13 mouse cellular contexts compared by ENCODE assay signal in genomic region chr13:96433648-96434190, GRCm38 (mm10). TPM values are rescaled to one million over a fixed set of nuclear protein-coding genes. Genes with fewer than 3 reads are reported as not detected.
A peak's percentile ranks its signal among the peaks of the same experiment; 100 is the strongest.
DNase-seq lines count a peak whose midpoint lies in the region; ATAC-seq lines count a peak whose summit lies in the region.
"Had no signal": no experiment of that assay in that cellular context is flagged by ENCODE, and none has a peak within 500 bp of the region (broad histone marks: within the 10 kb centered on the region; RNA-seq: fewer than 3 reads in every experiment).

No protein-coding gene starts in this region.

- no peak for DNase-seq in forebrain, embryonic 10.5 days (ENCODE audit: extremely low spot score, low spot score)
- no peak for DNase-seq in liver, embryonic 11.5 days (ENCODE audit: low spot score)
- DNase-seq in liver, result no peak
- peak; percentile 19 for DNase-seq in thymus, postnatal 14 days
- no peak for DNase-seq in urinary bladder, postnatal 14 days (ENCODE audit: low spot score)
- DNase-seq: cerebellum, postnatal 36 days; gastrocnemius, postnatal 25 days; left cerebral cortex, postnatal 4 days had no signal

- H3K27ac ChIP-seq in forebrain, embryonic 10.5 days, result peak overlapping the region; percentile 30; the same call in 1 of the 2 replicates
- no peak overlapping the region for H3K27ac ChIP-seq in forebrain, embryonic 13.5 days
- 0 out of 2 replicates have a peak overlapping the region, but pooled peaks have one; percentile 25 for H3K27ac ChIP-seq in liver, embryonic 11.5 days (ENCODE audit: low read depth, low read length)
- H3K27ac ChIP-seq in lung, embryonic 16.5 days (ENCODE audit: low read length), result peak overlapping the region; percentile 37; the same call in 1 of the 2 replicates
- H3K27ac ChIP-seq in midbrain, embryonic 15.5 days, result no peak overlapping the region
- H3K27ac ChIP-seq: midbrain, embryonic 12.5 days had no signal

- H3K4me1 ChIP-seq in forebrain, embryonic 10.5 days, result peaks cover 17% of the 10 kb centered on the region
- H3K4me1 ChIP-seq in forebrain, embryonic 13.5 days, result no peaks in the 10 kb centered on the region
- peaks cover 20% of the 10 kb centered on the region for H3K4me1 ChIP-seq in liver, embryonic 11.5 days (replicated peaks; ENCODE audit: control insufficient read depth, insufficient read depth, low read length)
- H3K4me1 ChIP-seq in lung, embryonic 16.5 days (replicated peaks; ENCODE audit: control insufficient read depth, insufficient read depth, low read length), result peaks cover 31% of the 10 kb centered on the region
- H3K4me1 ChIP-seq in midbrain, embryonic 15.5 days, result 0 out of 2 replicates have a peak, but pooled peaks cover 3% of the 10 kb centered on the region

- 85% methylated on average over 11 of the region's 11 CpGs for WGBS in forebrain, embryonic 10.5 days
- 84% methylated on average over 11 of the region's 11 CpGs for WGBS in forebrain, embryonic 13.5 days
- WGBS in liver, embryonic 11.5 days, result 27% methylated on average over 11 of the region's 11 CpGs
- 39% methylated on average over 11 of the region's 11 CpGs for WGBS in lung, embryonic 16.5 days
- WGBS in midbrain, embryonic 15.5 days, result 78% methylated on average over 11 of the region's 11 CpGs

- H3K4me2 ChIP-seq in forebrain, embryonic 13.5 days, result no peak overlapping the region
- H3K4me2 ChIP-seq in liver, embryonic 11.5 days, result no peak overlapping the region
- no peak overlapping the region for H3K4me2 ChIP-seq in lung, embryonic 16.5 days (ENCODE audit: low read depth, low read length)
- H3K4me2 ChIP-seq in midbrain, embryonic 15.5 days, result no peak overlapping the region
- H3K4me2 ChIP-seq: midbrain, embryonic 12.5 days had no signal

- H3K4me3 ChIP-seq in forebrain, embryonic 10.5 days, result no peak overlapping the region
- H3K4me3 ChIP-seq in forebrain, embryonic 13.5 days, result no peak overlapping the region
- no peak overlapping the region for H3K4me3 ChIP-seq in liver, embryonic 11.5 days (ENCODE audit: low read depth, low read length)
- H3K4me3 ChIP-seq in lung, embryonic 16.5 days (ENCODE audit: low read length), result no peak overlapping the region
- H3K4me3 ChIP-seq in midbrain, embryonic 15.5 days, result no peak overlapping the region
- H3K4me3 ChIP-seq: midbrain, embryonic 12.5 days had no signal

- no peaks in the 10 kb centered on the region for H3K9me3 ChIP-seq in forebrain, embryonic 10.5 days
- no peaks in the 10 kb centered on the region for H3K9me3 ChIP-seq in forebrain, embryonic 13.5 days (replicated peaks)
- no peaks in the 10 kb centered on the region for H3K9me3 ChIP-seq in liver, embryonic 11.5 days (ENCODE audit: control insufficient read depth, low read length)
- H3K9me3 ChIP-seq in lung, embryonic 16.5 days (ENCODE audit: control insufficient read depth, low read length), result no peaks in the 10 kb centered on the region
- H3K9me3 ChIP-seq in midbrain, embryonic 15.5 days, result no peaks in the 10 kb centered on the region
- H3K9me3 ChIP-seq: midbrain, embryonic 12.5 days had no signal

- no peaks in the 10 kb centered on the region for H3K27me3 ChIP-seq in forebrain, embryonic 10.5 days (ENCODE audit: poor library complexity, severe bottlenecking)
- H3K27me3 ChIP-seq in forebrain, embryonic 13.5 days, result no peaks in the 10 kb centered on the region
- H3K27me3 ChIP-seq in liver, embryonic 11.5 days (replicated peaks; ENCODE audit: control insufficient read depth, insufficient read depth, low read length), result no peaks in the 10 kb centered on the region
- H3K27me3 ChIP-seq in lung, embryonic 16.5 days (ENCODE audit: control insufficient read depth, insufficient read depth, low read depth, low read length), result no peaks in the 10 kb centered on the region
- no peaks in the 10 kb centered on the region for H3K27me3 ChIP-seq in midbrain, embryonic 15.5 days (replicated peaks)
- H3K27me3 ChIP-seq: midbrain, embryonic 12.5 days; Patski had no signal

- no peak overlapping the region for H3K9ac ChIP-seq in forebrain, embryonic 13.5 days
- no peak overlapping the region for H3K9ac ChIP-seq in liver, embryonic 11.5 days (ENCODE audit: low read depth, low read length)
- H3K9ac ChIP-seq in lung, embryonic 16.5 days (ENCODE audit: low read length), result no peak overlapping the region
- no peak overlapping the region for H3K9ac ChIP-seq in midbrain, embryonic 15.5 days
- H3K9ac ChIP-seq: midbrain, embryonic 12.5 days had no signal

- ATAC-seq in forebrain, embryonic 13.5 days, result no peak
- ATAC-seq in liver, embryonic 11.5 days (replicated peaks; ENCODE audit: low FRiP score), result no peak; the same call in 1 of the 2 replicates
- peak; percentile 51 for ATAC-seq in lung, embryonic 16.5 days (ENCODE audit: low read depth)
- no peak for ATAC-seq in midbrain, embryonic 15.5 days (replicated peaks)
- ATAC-seq: Patski had no signal

- H3K36me3 ChIP-seq in forebrain, embryonic 10.5 days (replicated peaks), result no peaks in the 10 kb centered on the region
- H3K36me3 ChIP-seq in forebrain, embryonic 13.5 days (ENCODE audit: poor library complexity, severe bottlenecking), result no peaks in the 10 kb centered on the region
- no peaks in the 10 kb centered on the region for H3K36me3 ChIP-seq in liver, embryonic 11.5 days (ENCODE audit: control insufficient read depth, insufficient read depth, low read length)
- H3K36me3 ChIP-seq in lung, embryonic 16.5 days (ENCODE audit: control insufficient read depth, insufficient read depth, low read length), result no peaks in the 10 kb centered on the region
- no peaks in the 10 kb centered on the region for H3K36me3 ChIP-seq in midbrain, embryonic 15.5 days (replicated peaks)
- H3K36me3 ChIP-seq: midbrain, embryonic 12.5 days had no signal

RNA-seq across cellular contexts. Expression of gene Ankdd1b, which starts 37.3 kb away (rescaled TPM):
- polyA plus RNA-seq in forebrain, embryonic 10.5 days (2016; fragmentation: Nextera tagmentation; extraction: Ambion mirVana), result not detected in 2 replicates
- not detected in 2 replicates for polyA plus RNA-seq in forebrain, embryonic 13.5 days (2015; fragmentation: Nextera tagmentation; extraction: Ambion mirVana)
- 0.11 TPM in 1 of 2 replicates, not detected in the other for polyA plus RNA-seq in liver, embryonic 11.5 days (2014; fragmentation: Nextera tagmentation; extraction: Ambion mirVana)
- polyA plus RNA-seq in lung, embryonic 16.5 days (2015; fragmentation: Nextera tagmentation; extraction: Ambion mirVana), result 0.13 TPM in 1 of 2 replicates, not detected in the other
- not detected in 2 replicates for polyA plus RNA-seq in midbrain, embryonic 15.5 days (2015; fragmentation: Nextera tagmentation; extraction: Ambion mirVana)
- polyA plus RNA-seq: midbrain, embryonic 12.5 days had no signal

RNA-seq across cellular contexts. Expression of gene Poc5, which starts 45.6 kb away (rescaled TPM):
- 19.4 and 19.6 TPM in 2 replicates for polyA plus RNA-seq in forebrain, embryonic 10.5 days (2016; fragmentation: Nextera tagmentation; extraction: Ambion mirVana)
- polyA plus RNA-seq in forebrain, embryonic 13.5 days (2015; fragmentation: Nextera tagmentation; extraction: Ambion mirVana), result 26.7 and 28.5 TPM in 2 replicates
- 12.4 and 15.9 TPM in 2 replicates for polyA plus RNA-seq in liver, embryonic 11.5 days (2014; fragmentation: Nextera tagmentation; extraction: Ambion mirVana)
- 16.7 and 20.4 TPM in 2 replicates for polyA plus RNA-seq in lung, embryonic 16.5 days (2015; fragmentation: Nextera tagmentation; extraction: Ambion mirVana)
- polyA plus RNA-seq in midbrain, embryonic 15.5 days (2015; fragmentation: Nextera tagmentation; extraction: Ambion mirVana), result 17.6 and 19.5 TPM in 2 replicates

RNA-seq across cellular contexts. Expression of gene Gm17622, which starts 56.8 kb away (rescaled TPM):
- polyA plus RNA-seq in forebrain, embryonic 10.5 days (2016; fragmentation: Nextera tagmentation; extraction: Ambion mirVana), result not detected in 2 replicates
- polyA plus RNA-seq in forebrain, embryonic 13.5 days (2015; fragmentation: Nextera tagmentation; extraction: Ambion mirVana), result not detected in 2 replicates
- not detected in 2 replicates for polyA plus RNA-seq in liver, embryonic 11.5 days (2014; fragmentation: Nextera tagmentation; extraction: Ambion mirVana)
- polyA plus RNA-seq in lung, embryonic 16.5 days (2015; fragmentation: Nextera tagmentation; extraction: Ambion mirVana), result not detected in 2 replicates
- not detected in 2 replicates for polyA plus RNA-seq in midbrain, embryonic 15.5 days (2015; fragmentation: Nextera tagmentation; extraction: Ambion mirVana)
- polyA plus RNA-seq: midbrain, embryonic 12.5 days; Patski had no signal

Comparison
In these comparisons a context has a peak if more than half of its experiments do, and no peak if none do; other contexts are left out.
1. H3K27ac ChIP-seq: peak in forebrain, embryonic 10.5 days (single experiment), liver, embryonic 11.5 days (single experiment) and lung, embryonic 16.5 days (single experiment); none in forebrain, embryonic 13.5 days (single experiment) and midbrain, embryonic 15.5 days (single experiment).